Mouse (Mus musculus) olfactory bulb, adult 2 months (tissue): ENCODE results near the gene Gdap2. TPM values are rescaled to one million over a fixed set of nuclear protein-coding genes. Genes with fewer than 3 reads are reported as not detected.

Experiments used
- H3K27ac ChIP-seq: fragments of 200-500 bp; 2 replicates; pipeline ENCODE4 v1.5.1; 2012; ENCODE audit warnings: low read depth, low read length; ENCODE audit not compliant: insufficient read depth
- H3K4me1 ChIP-seq: fragments of 200-500 bp; 2 replicates; pipeline ENCODE4 v1.6.1; 2012; ENCODE audit warnings: low read length; ENCODE audit not compliant: control insufficient read depth, insufficient read depth
- H3K4me3 ChIP-seq: fragments of 200-500 bp; 2 replicates; pipeline ENCODE4 v1.5.1; 2012; ENCODE audit warnings: mild to moderate bottlenecking, low read depth, low read length, moderate library complexity; ENCODE audit not compliant: insufficient read depth
- CTCF ChIP-seq: fragments of 200-500 bp; IDR thresholded peaks from 2 replicates; pipeline ENCODE4 v1.5.1; 2012; ENCODE audit warnings: low read depth, mild to moderate bottlenecking, low read length, moderate library complexity; ENCODE audit not compliant: insufficient read depth
- POLR2A ChIP-seq: fragments of 200-500 bp; IDR thresholded peaks from 2 replicates; pipeline ENCODE4 v1.6.1; 2012; ENCODE audit warnings: mild to moderate bottlenecking, low read depth, low read length, moderate library complexity; ENCODE audit not compliant: insufficient read depth
- WGBS: fragments of 180-500 bp; shearing (Covaris S2); methylation state at CpG from one replicate; pipeline ENCODE4 v1.1.7; 2018; 5-methylcytosine and 5-hydroxymethylcytosine counted together
- polyA plus RNA-seq: library from polyadenylated mRNA; stranded (reverse); fragments of >200 nt; gene quantifications from 2 replicates; pipeline ENCODE4 v1.2.4, GENCODE M21; 2012; ENCODE audit warnings: low replicate concordance; ENCODE audit not compliant: missing spikeins, insufficient read depth, insufficient read length

The Gdap2 gene
- polyA plus RNA-seq, 1 experiment = not detected

- WGBS = 92% methylated on average over 2 of the region's 2 CpGs
- TF ChIP-seq POLR2A = no peak
- TF ChIP-seq CTCF = no peak
- Histone ChIP-seq H3K27ac (no peak overlapping the region), H3K4me3 (no peak overlapping the region), H3K4me1 (no peaks in the 10 kb centered on the region)
Observed at GRCm38 (mm10) chr3:100176031-100176430, 13.8 kb downstream of the Gdap2 start.

GRCm38 (mm10) chr3:100180471-100180870 is 18.3 kb downstream of the Gdap2 start:
- TF ChIP-seq POLR2A = no peak
- no peak for TF ChIP-seq CTCF
- Histone ChIP-seq H3K27ac (no peak overlapping the region), H3K4me3 (no peak overlapping the region), H3K4me1 (no peaks in the 10 kb centered on the region)
- 91% methylated on average over 3 of the region's 3 CpGs for WGBS

- 10% methylated on average over 1 of the region's 1 CpGs for WGBS
- no peak overlapping the region for H3K4me3 ChIP-seq
- H3K27ac ChIP-seq = no peak overlapping the region
- no peak for TF ChIP-seq POLR2A
- TF ChIP-seq CTCF = no peak
- no peaks in the 10 kb centered on the region for H3K4me1 ChIP-seq
Observed at GRCm38 (mm10) chr3:100189444-100189843, 27.3 kb downstream of the Gdap2 start.

GRCm38 (mm10) chr3:100189861-100190260 is 27.7 kb downstream of the Gdap2 start:
- Histone ChIP-seq H3K4me1 (no peaks in the 10 kb centered on the region), H3K4me3 (no peak overlapping the region), H3K27ac (no peak overlapping the region)
- TF ChIP-seq CTCF = no peak
- TF ChIP-seq POLR2A = no peak
- WGBS = 72% methylated on average over 11 of the region's 11 CpGs

GRCm38 (mm10) chr3:100194210-100194609 is 32.0 kb downstream of the Gdap2 start:
- Histone ChIP-seq H3K27ac (no peak overlapping the region), H3K4me1 (no peaks in the 10 kb centered on the region), H3K4me3 (no peak overlapping the region)
- WGBS = 72% methylated on average over 5 of the region's 5 CpGs
- no peak for TF ChIP-seq POLR2A
- TF ChIP-seq CTCF = no peak

GRCm38 (mm10) chr3:100201554-100201953 is 39.4 kb downstream of the Gdap2 start:
- Histone ChIP-seq H3K4me3 (no peak overlapping the region), H3K4me1 (no peaks in the 10 kb centered on the region), H3K27ac (no peak overlapping the region)
- TF ChIP-seq CTCF (no peak), POLR2A (no peak)
- WGBS = 87% methylated on average over 7 of the region's 7 CpGs

- TF ChIP-seq POLR2A = no peak
- TF ChIP-seq CTCF = no peak
- Histone ChIP-seq H3K27ac (no peak overlapping the region), H3K4me1 (no peaks in the 10 kb centered on the region), H3K4me3 (no peak overlapping the region)
- WGBS = 28% methylated on average over 1 of the region's 1 CpGs
Observed at GRCm38 (mm10) chr3:100206973-100207372, 44.8 kb downstream of the Gdap2 start.

- Histone ChIP-seq H3K4me3 (no peak overlapping the region), H3K4me1 (no peaks in the 10 kb centered on the region), H3K27ac (no peak overlapping the region)
- TF ChIP-seq POLR2A = no peak
- no peak for TF ChIP-seq CTCF
- 88% methylated on average over 5 of the region's 5 CpGs for WGBS
Observed at GRCm38 (mm10) chr3:100215469-100215868, 53.3 kb downstream of the Gdap2 start.

GRCm38 (mm10) chr3:100225326-100225959 is 63.3 kb downstream of the Gdap2 start:
- Histone ChIP-seq H3K27ac (no peak overlapping the region), H3K4me1 (no peaks in the 10 kb centered on the region), H3K4me3 (no peak overlapping the region)
- TF ChIP-seq POLR2A = no peak
- TF ChIP-seq CTCF = no peak
- 84% methylated on average over 12 of the region's 12 CpGs for WGBS
